Mouse (Mus musculus) urinary bladder, adult 2 months (tissue): ENCODE data around the gene Selenop. TPM values are rescaled to one million over a fixed set of nuclear protein-coding genes. Genes with fewer than 3 reads are reported as not detected.

ENCODE experiments used
- DNase-seq: peaks from one replicate; pipeline ENCODE4 v3.0.0; 2022; ENCODE audit warnings: low spot score
- polyA plus RNA-seq: library from polyadenylated mRNA; depleted of rRNA; stranded (reverse); fragments of >200 nt; gene quantifications from 2 replicates; pipeline ENCODE4 v1.2.3, GENCODE M21; 2012; rRNA removed

Gene Selenop
- polyA plus RNA-seq, 1 experiment, result 462 TPM

- peak; percentile 80 for DNase-seq
Observed at GRCm38 (mm10) chr15:3270646-3271077, 2.3 kb downstream of the Selenop start.

- DNase-seq, result no peak
Observed at GRCm38 (mm10) chr15:3271216-3271615, 2.9 kb downstream of the Selenop start.

- DNase-seq, result no peak
Observed at GRCm38 (mm10) chr15:3273191-3273590, 4.8 kb downstream of the Selenop start.

GRCm38 (mm10) chr15:3277391-3277790, 9.0 kb downstream of the Selenop start:
- DNase-seq, result no peak

GRCm38 (mm10) chr15:3279242-3279641, 10.9 kb downstream of the Selenop start:
- no peak for DNase-seq

GRCm38 (mm10) chr15:3281216-3281615, 12.9 kb downstream of the Selenop start:
- no peak for DNase-seq

GRCm38 (mm10) chr15:3281737-3282136, 13.4 kb downstream of the Selenop start:
- no peak for DNase-seq

GRCm38 (mm10) chr15:3286032-3286431, 17.7 kb downstream of the Selenop start:
- no peak for DNase-seq

- no peak for DNase-seq
Observed at GRCm38 (mm10) chr15:3290435-3290834, 22.1 kb downstream of the Selenop start.

GRCm38 (mm10) chr15:3293477-3293876, 25.1 kb downstream of the Selenop start:
- DNase-seq, result no peak

GRCm38 (mm10) chr15:3295986-3296385, 27.6 kb downstream of the Selenop start:
- DNase-seq, result no peak

- DNase-seq, result no peak
Observed at GRCm38 (mm10) chr15:3297615-3298014, 29.3 kb downstream of the Selenop start.

GRCm38 (mm10) chr15:3300361-3301100, 32.2 kb downstream of the Selenop start:
- DNase-seq, result no peak

- DNase-seq, result no peak
Observed at GRCm38 (mm10) chr15:3303426-3303825, 35.1 kb downstream of the Selenop start, which contains the start of gene Ccdc152. Ccdc152 (minus strand) TSS chr15:3303526.

GRCm38 (mm10) chr15:3309856-3310255, 41.5 kb downstream of the Selenop start:
- DNase-seq, result no peak

GRCm38 (mm10) chr15:3312937-3313336, 44.6 kb downstream of the Selenop start:
- DNase-seq, result no peak

- DNase-seq, result no peak
Observed at GRCm38 (mm10) chr15:3316617-3317016, 48.3 kb downstream of the Selenop start.

- DNase-seq, result no peak
Observed at GRCm38 (mm10) chr15:3319929-3320328, 51.6 kb downstream of the Selenop start.

GRCm38 (mm10) chr15:3323041-3323440, 54.7 kb downstream of the Selenop start:
- no peak for DNase-seq

Other genes with a start within 250 kb of the Selenop start
- gene Ccdc152, start 35.0 kb downstream of the Selenop start, polyA plus RNA-seq, result 1.7 and 2.4 TPM in 2 replicates